Mouse (Mus musculus) midbrain, embryonic 14.5 days (tissue): ENCODE data around the gene Tnfsf14. TPM values are rescaled to one million over a fixed set of nuclear protein-coding genes. Genes with fewer than 3 reads are reported as not detected.

Source experiments
- ATAC-seq: fragments of 200-750 bp; cut with Nextera tagmentation; 2 replicates; pipeline ENCODE4 v1.8.0; 2017; ENCODE audit warnings: moderate number of reproducible peaks, moderate library complexity; ENCODE audit not compliant: low FRiP score, low TSS enrichment
- DNase-seq: peaks from one replicate; pipeline ENCODE4 v3.0.0-alpha.2; 2015
- H3K27ac ChIP-seq: fragments of 300-500 bp; sonication (generic); replicated peaks from 2 replicates; pipeline ENCODE4 v1.5.1; 2014; ENCODE audit warnings: mild to moderate bottlenecking, low read depth, low read length, moderate library complexity
- H3K27me3 ChIP-seq: fragments of 300-500 bp; sonication (generic); 2 replicates; pipeline ENCODE4 v1.6.1; 2014; ENCODE audit warnings: low read length, control low read depth, mixed read lengths; ENCODE audit not compliant: control insufficient read depth, insufficient read depth
- H3K36me3 ChIP-seq: fragments of 300-500 bp; sonication (generic); 2 replicates; pipeline ENCODE4 v1.6.1; 2014; ENCODE audit warnings: low read length, control low read depth; ENCODE audit not compliant: control insufficient read depth, insufficient read depth
- H3K4me1 ChIP-seq: fragments of 300-500 bp; sonication (generic); 2 replicates; pipeline ENCODE4 v1.6.1; 2014; ENCODE audit warnings: mild to moderate bottlenecking, antibody characterized with exemption, low read length, control low read depth; ENCODE audit not compliant: control insufficient read depth, insufficient read depth
- H3K4me2 ChIP-seq: fragments of 300-500 bp; sonication (generic); 2 replicates; pipeline ENCODE4 v1.6.1; 2014; ENCODE audit warnings: mild to moderate bottlenecking, low read length, moderate library complexity
- H3K4me3 ChIP-seq: fragments of 300-500 bp; sonication (generic); replicated peaks from 2 replicates; pipeline ENCODE4 v1.5.1; 2014; ENCODE audit warnings: low read depth, low read length
- H3K9ac ChIP-seq: fragments of 300-500 bp; sonication (generic); replicated peaks from 2 replicates; pipeline ENCODE4 v1.6.1; 2014; ENCODE audit warnings: mild to moderate bottlenecking, low read length, moderate library complexity
- H3K9me3 ChIP-seq: fragments of 300-500 bp; sonication (generic); 2 replicates; pipeline ENCODE4 v1.6.1; 2016; ENCODE audit warnings: low read length, control low read depth, mixed read lengths; ENCODE audit not compliant: control insufficient read depth
- WGBS: fragments of 180-500 bp; shearing (Covaris S2); extraction: QIAGEN DNeasy Blood & Tissue Kit; methylation state at CpG from one replicate; pipeline ENCODE4 v1.1.7; 2014; 5-methylcytosine and 5-hydroxymethylcytosine counted together
- polyA plus RNA-seq: library from polyadenylated mRNA; unstranded; fragments of >200 nt; fragmentation: Nextera tagmentation; extraction: Ambion mirVana; gene quantifications from 2 replicates; pipeline ENCODE4 v1.2.1, GENCODE M21; 2014

The Tnfsf14 gene
- polyA plus RNA-seq = not detected in 2 replicates

DNA sequence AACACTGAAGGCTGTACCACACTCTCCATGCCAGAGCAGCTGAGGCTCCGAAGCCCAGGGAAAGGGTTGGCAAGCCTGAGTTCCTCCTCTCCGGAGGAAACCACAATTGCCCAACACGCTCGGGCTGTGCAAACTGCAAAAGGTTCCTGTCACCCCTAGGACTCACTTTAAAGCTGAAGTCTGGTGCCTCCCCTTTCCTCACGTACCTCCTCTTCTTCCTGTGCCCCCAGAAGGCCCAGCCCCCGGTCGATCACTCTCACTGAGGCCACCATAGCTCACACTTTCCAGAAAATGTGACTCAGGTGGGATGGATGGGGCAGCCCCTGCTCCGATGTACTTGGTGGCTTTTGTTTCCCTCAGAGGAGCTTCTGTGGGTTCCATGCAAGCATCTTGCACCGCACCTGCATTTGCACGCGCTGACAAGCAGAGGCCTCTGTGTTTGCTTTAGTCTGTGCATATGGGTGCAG, at the start of gene Tnfsf14:
Gene Tnfsf14 (minus strand): TSS at position 137 of the 467 bp plus-strand sequence.
- H3K9ac ChIP-seq = no peak within 1 kb of the TSS
- H3K4me1 ChIP-seq = no peaks in the 10 kb centered on the region
- H3K27me3 ChIP-seq = no peaks in the 10 kb centered on the region
- no peak within 1 kb of the TSS for H3K4me3 ChIP-seq
- WGBS = 82% methylated on average over 11 of the region's 11 CpGs
- no peaks in the 10 kb centered on the region for H3K9me3 ChIP-seq
- H3K27ac ChIP-seq = no peak within 1 kb of the TSS
- no peaks in the 10 kb centered on the region for H3K36me3 ChIP-seq
- no peak within 1 kb of the TSS for H3K4me2 ChIP-seq
- ATAC-seq = no peak
- DNase-seq = no peak

DNA sequence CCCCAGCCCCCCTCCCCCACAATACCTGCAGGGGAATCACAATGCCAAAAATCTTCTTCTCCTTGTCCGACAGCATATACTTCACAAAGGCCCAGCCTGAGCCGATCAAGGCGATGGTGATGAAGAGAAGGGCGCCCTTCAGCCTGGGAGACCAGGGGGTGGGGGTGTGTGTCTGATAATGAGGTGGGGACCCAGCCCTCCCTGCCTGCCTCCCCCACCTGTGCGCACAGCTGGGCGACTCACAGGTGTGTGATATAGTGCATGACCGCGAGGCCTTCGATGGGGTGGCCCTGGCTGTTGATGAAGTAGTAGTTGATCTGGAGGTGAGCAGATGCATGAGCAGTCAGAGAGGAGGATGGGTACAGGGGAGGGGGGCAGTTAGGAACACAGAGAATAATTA, 43.2 kb upstream of the Tnfsf14 start:
- ATAC-seq (0 out of 2 replicates have a peak, but pooled peaks have one; percentile 22), DNase-seq (no peak)
- H3K4me2 ChIP-seq = no peak overlapping the region
- H3K4me3 ChIP-seq = no peak overlapping the region
- H3K36me3 ChIP-seq = peaks cover 42% of the 10 kb centered on the region
- H3K27ac ChIP-seq = no peak overlapping the region
- no peaks in the 10 kb centered on the region for H3K4me1 ChIP-seq
- H3K9ac ChIP-seq = no peak overlapping the region
- H3K9me3 ChIP-seq = no peaks in the 10 kb centered on the region
- H3K27me3 ChIP-seq = no peaks in the 10 kb centered on the region
- WGBS = 93% methylated on average over 9 of the region's 9 CpGs

DNA sequence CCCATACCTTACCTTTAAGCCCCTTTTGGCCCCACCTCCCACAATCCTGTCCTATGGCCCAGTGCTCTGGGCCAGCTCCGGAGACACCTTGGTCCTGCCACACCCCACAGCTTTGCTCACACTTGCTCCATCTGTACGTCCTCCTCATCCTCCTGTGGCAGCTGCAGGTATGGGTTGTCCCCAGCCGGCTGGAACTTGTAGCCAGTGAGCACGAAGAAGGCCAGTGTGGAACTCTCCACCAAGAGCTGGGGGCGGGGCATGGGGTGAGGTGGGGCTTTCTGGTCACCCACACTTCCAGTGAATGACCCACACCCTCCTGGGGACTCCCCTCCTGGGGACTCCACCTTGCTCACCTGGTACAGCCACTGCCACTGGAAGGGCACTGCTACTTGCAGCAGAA, 41.8 kb upstream of the Tnfsf14 start:
- Histone ChIP-seq H3K9me3 (no peaks in the 10 kb centered on the region), H3K4me3 (no peak overlapping the region), H3K4me1 (no peaks in the 10 kb centered on the region), H3K36me3 (peaks cover 34% of the 10 kb centered on the region), H3K27ac (no peak overlapping the region), H3K4me2 (no peak overlapping the region), H3K9ac (no peak overlapping the region), H3K27me3 (no peaks in the 10 kb centered on the region)
- WGBS = 94% methylated on average over 5 of the region's 5 CpGs
- no peak for ATAC-seq
- DNase-seq = no peak

DNA sequence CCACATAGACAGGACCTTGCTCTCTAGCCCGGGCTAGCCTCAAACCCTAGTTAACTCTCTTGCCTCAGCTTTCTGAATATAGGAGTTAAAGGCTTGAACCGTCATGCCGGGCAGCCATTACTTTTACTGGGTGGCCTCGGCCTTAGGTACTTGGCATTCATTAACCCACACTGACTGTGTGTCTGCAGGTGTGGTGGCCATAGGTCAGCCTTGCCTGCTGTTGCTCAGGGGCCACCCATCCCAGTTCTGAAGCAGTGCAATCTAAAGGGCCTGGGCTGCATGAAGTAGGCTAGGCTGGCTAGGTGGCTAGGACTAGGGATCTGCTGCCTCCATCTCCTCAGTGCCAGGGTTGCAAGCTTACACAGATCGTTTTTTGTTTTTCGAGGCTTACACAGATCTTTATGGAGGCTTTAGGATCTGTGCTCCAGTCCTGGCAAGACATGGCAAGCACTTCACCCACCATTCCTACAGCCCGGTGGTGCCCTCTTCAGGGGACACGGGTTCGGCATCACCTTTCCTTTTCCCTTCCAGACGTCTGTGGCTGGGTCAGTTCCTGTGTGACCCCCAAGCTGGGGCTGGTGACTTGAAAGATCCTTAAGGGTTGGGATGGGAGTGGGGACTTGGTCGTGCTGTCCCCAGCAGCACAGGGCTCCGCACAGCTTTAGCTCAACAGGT, 40.4 kb upstream of the Tnfsf14 start:
- H3K27me3 ChIP-seq = no peaks in the 10 kb centered on the region
- 80% methylated on average over 12 of the region's 12 CpGs for WGBS
- peaks cover 34% of the 10 kb centered on the region for H3K36me3 ChIP-seq
- H3K4me3 ChIP-seq = no peak overlapping the region
- ATAC-seq = no peak
- H3K27ac ChIP-seq = no peak overlapping the region
- DNase-seq = no peak
- no peaks in the 10 kb centered on the region for H3K4me1 ChIP-seq
- H3K4me2 ChIP-seq = no peak overlapping the region
- H3K9me3 ChIP-seq = no peaks in the 10 kb centered on the region
- H3K9ac ChIP-seq = no peak overlapping the region

DNA sequence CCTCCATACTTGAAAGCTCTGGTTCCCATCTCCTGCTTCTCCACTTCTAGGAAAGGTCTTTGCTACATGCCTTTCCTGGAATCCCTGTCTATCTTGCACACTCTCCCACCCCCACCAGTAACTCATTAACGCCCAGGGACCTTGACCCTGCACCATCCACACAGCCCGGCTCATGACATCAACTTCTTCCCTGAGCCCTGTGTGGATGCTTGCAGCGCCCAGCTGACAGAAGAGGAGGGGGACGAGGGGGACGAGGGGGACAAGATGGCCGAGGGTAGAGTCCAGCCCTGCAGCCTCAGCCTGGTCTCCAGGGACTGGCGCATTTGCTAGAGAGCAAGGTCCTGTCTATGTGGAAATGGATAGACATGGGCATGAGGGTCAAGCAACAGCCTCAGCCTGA, 39.1 kb upstream of the Tnfsf14 start:
- H3K4me1 ChIP-seq = no peaks in the 10 kb centered on the region
- H3K9me3 ChIP-seq = no peaks in the 10 kb centered on the region
- H3K9ac ChIP-seq = no peak overlapping the region
- 59% methylated on average over 7 of the region's 7 CpGs for WGBS
- no peak for DNase-seq
- no peak overlapping the region for H3K4me3 ChIP-seq
- no peak overlapping the region for H3K4me2 ChIP-seq
- H3K36me3 ChIP-seq = peaks cover 34% of the 10 kb centered on the region
- no peaks in the 10 kb centered on the region for H3K27me3 ChIP-seq
- no peak overlapping the region for H3K27ac ChIP-seq
- no peak for ATAC-seq

DNA sequence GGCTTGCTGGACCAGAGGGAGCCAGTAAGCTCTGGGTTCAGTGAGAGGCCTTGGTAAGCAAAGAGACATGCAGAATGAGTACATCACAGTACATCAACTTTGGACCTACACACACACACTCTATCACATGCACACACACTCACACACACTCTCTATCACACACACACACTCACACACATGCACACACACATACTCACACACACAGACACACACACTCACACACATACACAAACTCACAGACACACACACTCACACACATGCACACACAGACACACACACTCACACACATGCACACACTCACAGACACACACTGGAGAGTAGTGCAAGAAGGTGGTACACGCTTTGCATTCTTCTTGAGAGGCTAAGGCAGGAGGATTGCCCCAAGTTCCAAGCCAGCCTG, 38.2 kb upstream of the Tnfsf14 start:
- H3K4me3 ChIP-seq = no peak overlapping the region
- 97% methylated on average over 1 of the region's 1 CpGs for WGBS
- ATAC-seq (no peak), DNase-seq (no peak)
- peaks cover 26% of the 10 kb centered on the region for H3K36me3 ChIP-seq
- no peaks in the 10 kb centered on the region for H3K9me3 ChIP-seq
- no peaks in the 10 kb centered on the region for H3K4me1 ChIP-seq
- H3K27ac ChIP-seq = no peak overlapping the region
- no peaks in the 10 kb centered on the region for H3K27me3 ChIP-seq
- no peak overlapping the region for H3K9ac ChIP-seq
- H3K4me2 ChIP-seq = no peak overlapping the region

DNA sequence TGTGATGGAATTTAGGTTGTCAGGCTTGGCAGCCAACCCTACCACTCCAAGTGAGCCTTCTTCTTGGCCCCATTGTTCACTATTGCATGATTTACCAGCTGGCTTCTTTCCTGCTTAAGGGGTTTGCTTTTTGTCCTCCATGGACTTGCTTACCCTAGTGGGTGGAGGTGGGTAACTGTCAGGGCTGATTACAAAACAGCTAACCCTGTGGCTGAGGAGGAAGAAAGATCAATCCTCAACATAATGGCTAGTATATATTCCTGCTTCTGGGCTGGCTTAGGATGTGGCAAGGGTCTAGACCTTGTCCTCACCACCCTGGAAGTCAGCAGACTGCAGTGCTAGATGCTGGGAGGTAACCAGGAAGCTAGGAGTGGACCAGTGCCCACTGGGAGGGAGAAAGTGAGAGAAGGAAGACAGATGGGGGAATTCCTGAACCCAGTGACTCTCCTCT, 37.4 kb upstream of the Tnfsf14 start:
- Histone ChIP-seq H3K9ac (no peak overlapping the region), H3K27ac (no peak overlapping the region), H3K36me3 (peaks cover 17% of the 10 kb centered on the region; the same call in 1 of the 2 replicates), H3K9me3 (no peaks in the 10 kb centered on the region), H3K27me3 (no peaks in the 10 kb centered on the region), H3K4me1 (no peaks in the 10 kb centered on the region), H3K4me3 (no peak overlapping the region), H3K4me2 (no peak overlapping the region)
- ATAC-seq (no peak), DNase-seq (no peak)

GRCm38 (mm10) chr17:57230728-57231125, 36.8 kb upstream of the Tnfsf14 start:
- Histone ChIP-seq H3K9ac (no peak overlapping the region), H3K4me1 (no peaks in the 10 kb centered on the region), H3K36me3 (peaks cover 12% of the 10 kb centered on the region; the same call in 1 of the 2 replicates), H3K27ac (no peak overlapping the region), H3K9me3 (no peaks in the 10 kb centered on the region), H3K27me3 (no peaks in the 10 kb centered on the region), H3K4me3 (no peak overlapping the region), H3K4me2 (no peak overlapping the region)
- 72% methylated on average over 6 of the region's 6 CpGs for WGBS
- ATAC-seq (no peak), DNase-seq (no peak)
